Mouse (Mus musculus): Measurements from ENCODE around the gene Hoxc11. TPM values are rescaled to one million over a fixed set of nuclear protein-coding genes. Genes with fewer than 3 reads are reported as not detected.

Hoxc11 gene
- polyA plus RNA-seq, 1 experiment from 2014 or later: not detected

GRCm38 (mm10) chr15:102919336-102920180 lies 34.7 kb upstream of the Hoxc11 start:
- Histone ChIP-seq H3K27me3 (replicated peaks; ENCODE audit: control insufficient read depth, insufficient read depth, low read length) (peaks cover 97% of the 10 kb centered on the region), H3K4me3 (ENCODE audit: low read depth, low read length) (no peak overlapping the region), H3K4me2 (ENCODE audit: low read length) (no peak overlapping the region), H3K36me3 (ENCODE audit: control insufficient read depth, insufficient read depth, low read length) (no peaks in the 10 kb centered on the region), H3K4me1 (ENCODE audit: control insufficient read depth, insufficient read depth, low read length) (no peaks in the 10 kb centered on the region), H3K27ac (ENCODE audit: low read depth, low read length) (no peak overlapping the region), H3K9me3 (replicated peaks; ENCODE audit: control insufficient read depth, low read length) (no peaks in the 10 kb centered on the region), H3K9ac (ENCODE audit: low read length) (no peak overlapping the region)
- WGBS: 2% methylated on average over 12 of the region's 12 CpGs
- DNase-seq (ENCODE audit: low spot score): no peak
- ATAC-seq: no peak

- Histone ChIP-seq H3K36me3 (ENCODE audit: control insufficient read depth, insufficient read depth, low read length) (no peaks in the 10 kb centered on the region), H3K9ac (ENCODE audit: low read length) (no peak overlapping the region), H3K27me3 (replicated peaks; ENCODE audit: control insufficient read depth, insufficient read depth, low read length) (peaks cover 99% of the 10 kb centered on the region), H3K4me1 (ENCODE audit: control insufficient read depth, insufficient read depth, low read length) (no peaks in the 10 kb centered on the region), H3K4me3 (ENCODE audit: low read depth, low read length) (no peak overlapping the region), H3K4me2 (ENCODE audit: low read length) (peak overlapping the region; percentile 32; the same call in 1 of the 2 replicates), H3K9me3 (replicated peaks; ENCODE audit: control insufficient read depth, low read length) (no peaks in the 10 kb centered on the region), H3K27ac (ENCODE audit: low read depth, low read length) (no peak overlapping the region)
- 0% methylated on average over 17 of the region's 20 CpGs for WGBS
- peak; percentile 70 for DNase-seq (ENCODE audit: low spot score)
- ATAC-seq: peak; percentile 88
These were observed 33.6 kb upstream of the Hoxc11 start for GRCm38 (mm10) chr15:102920619-102921018.

GRCm38 (mm10) chr15:102921053-102922011 lies 32.9 kb upstream of the Hoxc11 start, which contains the start of gene Hoxc13:
Gene Hoxc13, plus strand, starts transcription at chr15:102921103.
- DNase-seq (ENCODE audit: low spot score) (no peak), ATAC-seq (peak; percentile 62)
- Histone ChIP-seq H3K9me3 (replicated peaks; ENCODE audit: control insufficient read depth, low read length) (no peaks in the 10 kb centered on the region), H3K4me3 (ENCODE audit: low read depth, low read length) (peak within 1 kb of the TSS; percentile 10; the same call in 1 of the 2 replicates), H3K9ac (ENCODE audit: low read length) (no peak within 1 kb of the TSS), H3K27ac (ENCODE audit: low read depth, low read length) (no peak within 1 kb of the TSS), H3K4me2 (ENCODE audit: low read length) (peak within 1 kb of the TSS; percentile 32; the same call in 1 of the 2 replicates), H3K27me3 (replicated peaks; ENCODE audit: control insufficient read depth, insufficient read depth, low read length) (peaks cover 99% of the 10 kb centered on the region), H3K4me1 (ENCODE audit: control insufficient read depth, insufficient read depth, low read length) (no peaks in the 10 kb centered on the region), H3K36me3 (ENCODE audit: control insufficient read depth, insufficient read depth, low read length) (no peaks in the 10 kb centered on the region)
- 1% methylated on average over 77 of the region's 88 CpGs for WGBS

GRCm38 (mm10) chr15:102922012-102922362 lies 32.2 kb upstream of the Hoxc11 start:
- peaks cover 99% of the 10 kb centered on the region for H3K27me3 ChIP-seq (replicated peaks; ENCODE audit: control insufficient read depth, insufficient read depth, low read length)
- no peaks in the 10 kb centered on the region for H3K4me1 ChIP-seq (ENCODE audit: control insufficient read depth, insufficient read depth, low read length)
- H3K4me3 ChIP-seq (ENCODE audit: low read depth, low read length): no peak overlapping the region
- DNase-seq (ENCODE audit: low spot score) (no peak), ATAC-seq (peak; percentile 10; the same call in 1 of the 2 replicates)
- no peak overlapping the region for H3K4me2 ChIP-seq (ENCODE audit: low read length)
- H3K9ac ChIP-seq (ENCODE audit: low read length): no peak overlapping the region
- WGBS: under 1% methylated on average over 24 of the region's 24 CpGs
- H3K36me3 ChIP-seq (ENCODE audit: control insufficient read depth, insufficient read depth, low read length): no peaks in the 10 kb centered on the region
- no peaks in the 10 kb centered on the region for H3K9me3 ChIP-seq (replicated peaks; ENCODE audit: control insufficient read depth, low read length)
- H3K27ac ChIP-seq (ENCODE audit: low read depth, low read length): no peak overlapping the region

GRCm38 (mm10) chr15:102922636-102923500 lies 31.4 kb upstream of the Hoxc11 start:
- no peaks in the 10 kb centered on the region for H3K9me3 ChIP-seq (replicated peaks; ENCODE audit: control insufficient read depth, low read length)
- 8% methylated on average over 6 of the region's 6 CpGs for WGBS
- H3K27me3 ChIP-seq (replicated peaks; ENCODE audit: control insufficient read depth, insufficient read depth, low read length): peaks cover 98% of the 10 kb centered on the region
- no peak for DNase-seq (ENCODE audit: low spot score)
- H3K4me3 ChIP-seq (ENCODE audit: low read depth, low read length): no peak overlapping the region
- H3K27ac ChIP-seq (ENCODE audit: low read depth, low read length): no peak overlapping the region
- H3K4me1 ChIP-seq (ENCODE audit: control insufficient read depth, insufficient read depth, low read length): no peaks in the 10 kb centered on the region
- H3K4me2 ChIP-seq (ENCODE audit: low read length): no peak overlapping the region
- H3K9ac ChIP-seq (ENCODE audit: low read length): no peak overlapping the region
- no peak for ATAC-seq
- no peaks in the 10 kb centered on the region for H3K36me3 ChIP-seq (ENCODE audit: control insufficient read depth, insufficient read depth, low read length)

GRCm38 (mm10) chr15:102927032-102927645 lies 27.1 kb upstream of the Hoxc11 start:
- no peak overlapping the region for H3K4me2 ChIP-seq (ENCODE audit: low read length)
- no peaks in the 10 kb centered on the region for H3K4me1 ChIP-seq (ENCODE audit: control insufficient read depth, insufficient read depth, low read length)
- H3K36me3 ChIP-seq (ENCODE audit: control insufficient read depth, insufficient read depth, low read length): no peaks in the 10 kb centered on the region
- peaks cover 98% of the 10 kb centered on the region for H3K27me3 ChIP-seq (replicated peaks; ENCODE audit: control insufficient read depth, insufficient read depth, low read length)
- no peaks in the 10 kb centered on the region for H3K9me3 ChIP-seq (replicated peaks; ENCODE audit: control insufficient read depth, low read length)
- under 1% methylated on average over 40 of the region's 40 CpGs for WGBS
- no peak overlapping the region for H3K27ac ChIP-seq (ENCODE audit: low read depth, low read length)
- ATAC-seq (no peak), DNase-seq (ENCODE audit: low spot score) (no peak)
- no peak overlapping the region for H3K4me3 ChIP-seq (ENCODE audit: low read depth, low read length)
- H3K9ac ChIP-seq (ENCODE audit: low read length): no peak overlapping the region

- no peak for DNase-seq (ENCODE audit: low spot score)
- WGBS: under 1% methylated on average over 23 of the region's 23 CpGs
- no peak for ATAC-seq
These were observed 22.4 kb upstream of the Hoxc11 start for GRCm38 (mm10) chr15:102931706-102932358.

More at GRCm38 (mm10) chr15:102931706-102932358, 22.4 kb upstream of the Hoxc11 start:
- H3K4me3 ChIP-seq (ENCODE audit: low read depth, low read length): no peak overlapping the region
- peaks cover 99% of the 10 kb centered on the region for H3K27me3 ChIP-seq (replicated peaks; ENCODE audit: control insufficient read depth, insufficient read depth, low read length)
- no peak overlapping the region for H3K4me2 ChIP-seq (ENCODE audit: low read length)
- no peak overlapping the region for H3K27ac ChIP-seq (ENCODE audit: low read depth, low read length)
- H3K9ac ChIP-seq (ENCODE audit: low read length): no peak overlapping the region
- H3K9me3 ChIP-seq (replicated peaks; ENCODE audit: control insufficient read depth, low read length): no peaks in the 10 kb centered on the region
- no peaks in the 10 kb centered on the region for H3K36me3 ChIP-seq (ENCODE audit: control insufficient read depth, insufficient read depth, low read length)
- no peaks in the 10 kb centered on the region for H3K4me1 ChIP-seq (ENCODE audit: control insufficient read depth, insufficient read depth, low read length)

Data from forebrain, embryonic 14.5 days (tissue).